Mouse (Mus musculus) naive thymus-derived CD4-positive, alpha-beta T cell, adult 2 months (primary cell): Measurements from ENCODE around the gene Slc25a48.
A peak's percentile ranks its signal among the peaks of the same experiment; 100 is the strongest.

Experiments
- DNase-seq: peaks from one replicate; pipeline ENCODE4 v3.0.0-alpha.2; 2011; ENCODE audit warnings: low read depth

The Slc25a48 gene

GRCm38 (mm10) chr13:56513595-56513994, 75.4 kb downstream of the Slc25a48 start:
- no peak for DNase-seq

- DNase-seq: no peak
Observed at GRCm38 (mm10) chr13:56516311-56516710, 78.2 kb downstream of the Slc25a48 start.

- no peak for DNase-seq
Observed at GRCm38 (mm10) chr13:56516816-56517215, 78.7 kb downstream of the Slc25a48 start.

DNA sequence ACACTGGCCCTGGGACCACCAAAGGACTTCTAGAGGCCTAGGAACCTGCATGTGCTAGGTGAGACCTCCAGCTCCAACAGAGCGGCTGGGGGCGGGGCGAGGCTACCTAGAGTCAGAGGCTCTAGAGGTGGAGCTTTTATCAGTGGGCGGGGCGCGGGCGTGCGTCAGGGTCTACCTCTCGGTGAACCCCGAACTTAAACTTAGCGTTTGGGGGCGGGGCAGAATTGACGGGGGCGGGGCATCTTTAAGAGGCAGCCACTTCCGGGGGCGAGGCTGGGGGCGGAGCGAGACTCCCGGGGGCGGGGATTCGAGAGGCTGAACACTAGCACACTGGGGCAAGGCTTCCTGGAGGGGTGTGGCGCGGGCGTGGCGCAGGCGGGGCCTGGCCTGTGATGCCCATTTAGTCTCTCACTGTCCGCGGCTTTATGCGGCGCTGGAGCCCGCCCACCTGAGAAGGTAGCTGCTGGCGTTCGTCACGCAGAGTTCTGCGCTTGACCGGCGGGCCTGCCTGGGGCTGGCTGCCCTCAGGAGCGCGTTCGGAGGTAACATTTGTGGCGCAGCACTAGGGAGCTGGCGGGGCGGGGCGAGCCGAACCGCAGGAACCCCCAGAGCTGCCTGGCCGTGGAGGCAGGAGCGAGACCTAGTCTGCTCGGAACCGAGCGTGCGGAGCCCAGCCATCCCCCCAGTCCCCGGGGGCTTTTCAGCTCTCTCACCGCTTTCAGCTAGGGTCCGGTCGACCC, 84.1 kb downstream of the Slc25a48 start, which contains the start of gene Fbxl21:
Fbxl21 (plus strand) TSS at position 392 of the 740 bp plus-strand sequence.
- peak; percentile 92 for DNase-seq

DNA sequence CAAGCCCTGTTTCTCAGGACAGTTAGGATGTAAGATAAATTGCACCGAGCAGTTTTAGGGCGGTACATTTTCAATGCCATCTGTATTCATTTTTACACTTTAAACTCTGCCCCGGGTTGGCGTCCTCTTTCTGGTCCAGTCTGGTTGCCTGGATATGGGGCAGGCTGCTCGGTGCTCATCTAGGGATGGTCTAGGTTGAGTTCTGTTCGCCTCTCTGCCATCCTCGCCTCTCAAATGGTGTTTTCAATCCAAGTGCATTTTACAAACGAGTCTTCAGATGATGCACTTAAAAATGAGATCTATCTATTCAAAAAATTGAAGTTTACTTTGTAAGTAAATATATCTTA, 84.6 kb downstream of the Slc25a48 start:
- DNase-seq: no peak
